Mouse (Mus musculus) activated CD4-positive, CD25-positive, alpha-beta regulatory T cell (primary cell): ENCODE results near the gene Ccdc151. TPM values are rescaled to one million over a fixed set of nuclear protein-coding genes. Genes with fewer than 3 reads are reported as not detected.

Source experiments
- polyA plus RNA-seq, 2 experiments: library from polyadenylated mRNA; unstranded; fragments of 100-300 nt; shearing (Covaris generic); gene quantifications; one replicate each; pipeline ENCODE4 v1.2.1; 2017

Ccdc151 gene
- under 1 TPM in 1 of 2 experiments, not detected in 1; 0.16 TPM for polyA plus RNA-seq

DNA sequence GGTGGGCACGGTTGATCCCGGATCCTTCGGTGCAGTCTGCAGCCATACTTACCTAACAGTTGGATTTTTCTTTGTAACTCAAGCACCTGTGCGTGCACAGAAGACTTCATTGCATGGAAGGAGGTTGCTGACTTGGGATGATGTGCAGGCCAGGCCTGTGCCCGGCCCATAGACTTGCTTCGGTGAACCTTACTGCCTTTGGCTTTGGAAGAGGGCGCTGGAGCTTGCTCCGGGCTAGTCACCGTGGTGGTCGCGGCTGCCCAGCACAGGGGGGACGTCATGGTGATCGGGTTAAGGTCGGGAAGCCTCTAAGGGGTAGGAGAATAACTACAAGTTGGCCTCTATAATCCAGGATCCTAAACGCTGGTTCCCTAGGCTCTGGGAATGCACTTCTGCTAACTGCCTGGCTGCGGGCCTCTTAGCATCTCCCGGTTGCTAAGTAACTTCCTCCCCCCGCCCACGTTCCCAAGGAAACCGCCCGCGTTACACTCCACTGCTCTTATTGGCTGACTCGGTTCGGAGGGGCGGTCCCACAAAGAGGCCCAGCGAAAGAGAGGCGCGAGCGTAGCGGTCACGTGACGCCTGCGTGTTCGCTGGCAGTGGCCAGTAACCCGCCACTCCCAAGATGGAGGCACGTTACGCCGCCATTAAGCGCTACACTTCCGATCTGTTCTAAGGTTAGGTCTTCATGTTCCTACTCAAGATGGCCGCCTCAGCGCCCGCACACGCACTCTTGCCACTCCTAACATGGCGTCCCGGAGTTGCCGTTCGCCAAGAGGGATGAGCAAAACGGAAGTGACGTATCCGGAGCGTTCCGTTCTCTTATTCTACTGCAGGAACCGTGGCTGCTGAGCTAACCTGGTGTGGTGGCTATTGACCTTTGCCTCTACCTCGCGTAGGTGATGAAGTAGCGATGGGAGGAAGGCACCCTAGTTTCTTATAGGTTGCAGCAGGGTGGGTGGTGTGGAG is at the start of gene Ccdc151, which contains the start of gene Prkcsh:
Ccdc151 (minus strand) TSS at position 441 of the 969 bp plus-strand sequence.
Prkcsh (plus strand) TSS at position 613 of the 969 bp plus-strand sequence.

DNA sequence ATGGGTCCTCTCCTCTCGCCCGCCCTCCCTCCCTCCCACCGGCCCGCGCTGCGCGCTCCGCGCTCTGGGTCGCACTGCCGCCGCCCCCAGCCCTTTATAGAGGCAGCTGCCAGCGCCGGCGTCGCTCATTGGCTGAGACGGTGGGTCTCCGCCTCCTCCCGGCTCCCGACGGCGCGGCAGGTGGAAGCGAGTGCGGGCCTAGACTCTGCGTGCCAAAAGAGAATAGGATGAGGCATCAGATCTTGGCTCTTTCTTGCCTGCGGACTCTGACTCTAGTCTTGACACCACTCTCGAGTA is 49.5 kb upstream of the Ccdc151 start, which contains the start of gene Elavl3:
Elavl3 (minus strand) TSS at position 66 of the 297 bp plus-strand sequence.

DNA sequence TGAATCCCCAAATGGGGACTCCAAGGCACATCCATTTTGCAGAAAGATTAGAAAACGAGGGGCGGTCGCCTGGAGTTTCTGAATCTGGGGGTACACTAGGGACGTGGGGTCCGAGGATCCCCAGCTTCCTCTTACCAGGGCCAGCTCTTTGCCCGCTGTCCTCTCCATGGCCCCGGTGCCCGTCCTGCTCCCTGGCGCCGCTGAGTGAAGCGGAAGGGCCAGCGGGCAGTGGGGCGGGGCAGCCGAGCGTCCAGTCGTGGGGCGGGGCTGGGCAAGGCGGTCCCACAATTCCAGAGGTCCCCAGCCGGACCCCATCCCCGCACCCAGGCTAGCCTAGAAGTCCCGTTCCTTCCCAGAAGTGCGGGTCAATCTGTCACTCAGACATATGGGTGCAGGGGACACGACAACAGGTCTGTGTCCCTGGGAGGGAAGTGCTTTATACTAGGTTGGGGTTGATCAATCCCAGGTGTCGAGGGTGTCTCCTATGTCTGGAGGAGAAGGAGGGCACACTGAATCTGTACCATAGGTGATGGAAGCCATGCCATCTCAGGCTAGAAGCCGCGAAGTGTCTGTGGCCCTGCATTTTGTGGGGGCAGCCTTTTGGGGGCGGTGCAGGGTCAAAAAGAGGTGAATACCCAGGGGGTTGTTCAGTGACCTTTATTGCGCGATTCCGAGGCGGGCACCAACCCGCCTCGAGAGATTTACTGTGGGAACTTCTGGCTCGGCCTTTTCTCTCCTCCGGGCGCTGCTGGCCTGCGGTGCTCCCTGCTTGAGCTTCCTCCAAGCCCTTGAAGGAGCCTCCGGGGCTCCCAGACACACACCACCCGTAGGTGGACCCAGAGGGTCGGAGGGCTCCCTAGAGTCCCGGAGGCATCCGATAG is 13.0 kb downstream of the Ccdc151 start, which contains the start of gene Rgl3:
Rgl3 (minus strand) TSS at position 217 of the 881 bp plus-strand sequence.

DNA sequence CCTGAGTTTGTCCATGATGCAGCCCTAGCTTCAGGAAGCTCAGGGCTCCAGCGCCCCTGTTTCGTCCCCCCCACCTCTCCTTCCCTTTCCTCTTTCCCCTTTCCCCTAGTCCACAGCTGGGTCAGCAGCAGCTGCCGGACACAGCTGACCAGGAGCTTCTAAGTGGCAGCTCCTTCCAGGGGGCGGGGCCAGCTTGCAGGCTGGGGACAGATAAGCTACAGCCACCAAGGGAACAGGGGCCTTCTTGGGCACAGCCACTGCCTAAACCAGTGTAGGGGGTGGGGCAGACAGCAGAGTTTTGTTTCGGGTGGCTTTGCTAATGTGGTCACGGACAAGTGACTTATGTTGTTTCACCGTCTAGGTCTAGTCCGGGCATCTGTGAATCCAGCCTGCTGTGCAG is 39.0 kb downstream of the Ccdc151 start, which contains the start of gene Epor:
Epor (minus strand) TSS at position 90 of the 400 bp plus-strand sequence.

DNA sequence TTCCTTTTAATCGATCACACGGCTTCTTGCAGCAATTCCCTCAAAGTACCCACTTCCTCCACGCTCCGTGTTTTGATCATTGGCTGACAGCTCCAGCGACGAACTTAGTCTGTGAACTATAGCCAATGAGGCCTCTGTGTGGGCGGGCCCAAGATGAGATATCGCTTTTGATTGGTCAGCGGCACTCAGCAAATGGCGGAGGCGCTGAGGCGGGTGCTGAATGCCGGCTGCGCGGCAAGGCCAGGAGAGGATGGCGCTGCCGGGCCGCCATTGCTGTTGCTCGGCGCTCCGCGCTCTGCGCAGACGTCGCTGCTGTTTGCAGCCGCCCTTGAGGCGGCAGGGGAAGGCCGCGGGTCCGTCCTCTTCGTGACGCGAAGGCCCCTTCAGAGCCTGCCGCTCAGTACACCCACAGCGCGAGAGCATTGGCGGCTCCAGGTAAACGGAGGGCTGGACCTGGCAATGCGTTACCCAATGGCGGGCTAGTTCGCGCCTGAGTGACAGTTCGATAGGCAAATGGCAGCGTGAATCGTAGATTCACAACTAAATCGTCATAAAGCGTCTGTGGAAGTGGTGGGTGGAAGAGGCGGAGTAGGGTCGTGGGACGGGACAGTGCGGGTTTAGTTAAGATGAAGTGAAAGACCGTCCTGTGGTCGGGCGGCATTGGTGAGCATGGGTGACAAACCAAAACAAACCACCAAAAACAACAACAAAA is 46.7 kb downstream of the Ccdc151 start, which contains the start of gene Swsap1:
Swsap1 (plus strand) TSS at position 186 of the 712 bp plus-strand sequence.

Other genes starting within 250 kb of the Ccdc151 start
- gene Spc24, start 242.3 kb downstream of the Ccdc151 start, polyA plus RNA-seq, result 10 to 100 TPM; 16.0 to 19.4 TPM
- not detected for gene Kank2, start 203.9 kb downstream of the Ccdc151 start, polyA plus RNA-seq
- gene Angptl8, start 167.1 kb downstream of the Ccdc151 start, polyA plus RNA-seq, result not detected
- gene Dock6, start 150.0 kb downstream of the Ccdc151 start, polyA plus RNA-seq, result 1 to 10 TPM in 1 of 2 experiments, under 1 TPM in 1; 0.60 to 1.2 TPM
- 10 to 100 TPM in 1 of 2 experiments, 1 to 10 TPM in 1; 6.1 to 10.7 TPM for gene Rab3d, start 84.4 kb downstream of the Ccdc151 start, polyA plus RNA-seq
- gene Ccdc159, start 75.2 kb downstream of the Ccdc151 start, polyA plus RNA-seq, result under 1 TPM; 0.21 to 0.24 TPM
- 1 to 10 TPM; 1.7 to 4.5 TPM for gene Tmem205, start 75.1 kb downstream of the Ccdc151 start, polyA plus RNA-seq
- under 1 TPM; 0.09 to 0.27 TPM for gene Plppr2, start 65.6 kb downstream of the Ccdc151 start, polyA plus RNA-seq
- 1 to 10 TPM; 7.7 to 9.4 TPM for gene Swsap1, start 46.9 kb downstream of the Ccdc151 start, polyA plus RNA-seq
- 1 to 10 TPM in 1 of 2 experiments, not detected in 1; 2.5 TPM for gene Epor, start 39.1 kb downstream of the Ccdc151 start, polyA plus RNA-seq
- gene Rgl3, start 13.2 kb downstream of the Ccdc151 start, polyA plus RNA-seq, result under 1 TPM in 1 of 2 experiments, not detected in 1; 0.11 TPM
- gene Prkcsh, start 172 bp upstream of the Ccdc151 start, polyA plus RNA-seq, result 10 to 100 TPM; 75.9 to 94.6 TPM
- gene Elavl3, start 49.4 kb upstream of the Ccdc151 start, polyA plus RNA-seq, result not detected
- not detected for gene Gm49318, start 68.6 kb upstream of the Ccdc151 start, polyA plus RNA-seq
- 10 to 100 TPM; 16.4 to 20.2 TPM for gene Zfp653, start 68.7 kb upstream of the Ccdc151 start, polyA plus RNA-seq
- gene Ecsit, start 82.8 kb upstream of the Ccdc151 start, polyA plus RNA-seq, result 10 to 100 TPM; 39.4 to 53.9 TPM
- under 1 TPM in 1 of 2 experiments, not detected in 1; 0.15 TPM for gene Cnn1, start 96.6 kb upstream of the Ccdc151 start, polyA plus RNA-seq
- 100 to 1,000 TPM in 1 of 2 experiments, 10 to 100 TPM in 1; 78.2 to 107 TPM for gene Elof1, start 114.5 kb upstream of the Ccdc151 start, polyA plus RNA-seq
- 100 to 1,000 TPM; 159 to 391 TPM for gene Acp5, start 133.1 kb upstream of the Ccdc151 start, polyA plus RNA-seq
- 10 to 100 TPM; 42.8 to 60.2 TPM for gene Pigyl, start 154.2 kb upstream of the Ccdc151 start, polyA plus RNA-seq
- not detected for gene Zfp872, start 185.5 kb upstream of the Ccdc151 start, polyA plus RNA-seq
- 10 to 100 TPM; 36.6 to 43.6 TPM for gene Zfp809, start 223.1 kb upstream of the Ccdc151 start, polyA plus RNA-seq